Mouse (Mus musculus) bone marrow, adult 2 months (tissue): ENCODE measurements around the gene Fbxw7.

Experiments used
- CTCF ChIP-seq: fragments of 200-500 bp; IDR thresholded peaks from 2 replicates; pipeline ENCODE4 v1.5.1; 2011; ENCODE audit warnings: low read length, control low read depth; ENCODE audit not compliant: control insufficient read depth, insufficient read depth
- POLR2A ChIP-seq: fragments of 200-500 bp; IDR thresholded peaks from 2 replicates; pipeline ENCODE4 v1.6.1; 2011; ENCODE audit warnings: low read depth, mild to moderate bottlenecking, control low read depth, low read length, borderline replicate concordance; ENCODE audit not compliant: control insufficient read depth

DNA sequence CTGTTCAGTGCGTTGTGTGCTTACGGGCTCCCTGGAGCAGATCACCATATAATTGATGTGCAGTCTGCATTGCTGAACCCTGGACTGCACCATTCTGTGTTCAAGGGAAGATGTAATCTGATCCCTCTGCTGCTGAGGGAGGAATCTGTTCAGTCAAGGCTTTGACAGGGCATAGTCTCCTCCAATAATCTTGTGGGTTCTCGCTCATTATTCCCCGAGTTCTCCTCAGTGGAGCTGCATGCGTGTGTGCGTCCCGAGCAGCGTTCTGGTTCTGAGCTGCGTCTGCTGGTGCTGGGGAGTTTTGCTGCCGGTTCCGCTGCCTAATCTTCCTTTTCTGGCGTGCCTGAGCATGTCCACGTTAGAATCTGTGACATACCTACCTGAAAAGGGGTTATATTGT, 137.1 kb downstream of the Fbxw7 start:
- no peak for TF ChIP-seq CTCF
- TF ChIP-seq POLR2A = no peak
